Mouse (Mus musculus): ENCODE results near the gene Fam20a. TPM values are rescaled to one million over a fixed set of nuclear protein-coding genes. Genes with fewer than 3 reads are reported as not detected.

Fam20a gene
- polyA plus RNA-seq, 1 experiment = not detected

DNA sequence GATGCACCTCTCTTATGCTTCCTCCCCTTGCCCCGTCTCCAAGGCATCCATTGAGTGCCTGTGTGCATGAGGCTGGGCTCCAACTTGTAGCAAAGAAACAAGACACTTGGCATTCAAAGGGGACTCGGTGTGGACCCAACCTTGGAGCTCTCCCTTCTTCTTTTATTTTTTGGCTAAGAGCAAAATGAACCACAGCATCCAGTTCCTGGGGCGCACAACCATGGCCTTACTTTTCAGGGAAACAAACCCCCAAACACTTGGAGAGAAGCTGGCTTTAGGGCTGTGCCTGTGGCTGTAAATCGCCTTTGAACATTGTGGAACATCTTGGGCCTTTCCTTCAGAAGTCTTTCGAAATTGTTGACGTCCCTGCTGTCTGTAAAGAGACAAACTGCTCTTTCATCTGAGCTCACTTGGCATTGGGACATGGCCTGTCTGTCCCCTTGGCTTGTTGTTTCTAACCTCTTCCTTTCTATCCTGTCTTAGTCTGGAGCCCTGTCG lies 32.1 kb upstream of the Fam20a start:
- Histone ChIP-seq H3K4me3 (ENCODE audit: low read depth, low read length) (no peak overlapping the region), H3K9me3 (replicated peaks; ENCODE audit: control insufficient read depth, insufficient read depth, low read length, poor library complexity, severe bottlenecking) (no peaks in the 10 kb centered on the region; the same call in 1 of the 2 replicates), H3K27ac (ENCODE audit: insufficient read depth, low read length) (no peak overlapping the region), H3K4me1 (ENCODE audit: control insufficient read depth, insufficient read depth, low read length) (no peaks in the 10 kb centered on the region), H3K36me3 (ENCODE audit: control insufficient read depth, insufficient read depth, low read length, poor library complexity, severe bottlenecking) (no peaks in the 10 kb centered on the region), H3K9ac (ENCODE audit: low read depth, poor library complexity, severe bottlenecking) (no peak overlapping the region), H3K27me3 (ENCODE audit: control insufficient read depth, insufficient read depth, low read length, poor library complexity, severe bottlenecking) (no peaks in the 10 kb centered on the region)
- TF ChIP-seq EP300 (IDR thresholded peaks at IDR 0.05; ENCODE audit: insufficient read depth, low read depth, low read length) (no peak), POLR2A (IDR thresholded peaks at IDR 0.05; ENCODE audit: insufficient read depth, low read length) (no peak), CTCF (IDR thresholded peaks at IDR 0.05; ENCODE audit: low read depth, low read length) (no peak)

DNA sequence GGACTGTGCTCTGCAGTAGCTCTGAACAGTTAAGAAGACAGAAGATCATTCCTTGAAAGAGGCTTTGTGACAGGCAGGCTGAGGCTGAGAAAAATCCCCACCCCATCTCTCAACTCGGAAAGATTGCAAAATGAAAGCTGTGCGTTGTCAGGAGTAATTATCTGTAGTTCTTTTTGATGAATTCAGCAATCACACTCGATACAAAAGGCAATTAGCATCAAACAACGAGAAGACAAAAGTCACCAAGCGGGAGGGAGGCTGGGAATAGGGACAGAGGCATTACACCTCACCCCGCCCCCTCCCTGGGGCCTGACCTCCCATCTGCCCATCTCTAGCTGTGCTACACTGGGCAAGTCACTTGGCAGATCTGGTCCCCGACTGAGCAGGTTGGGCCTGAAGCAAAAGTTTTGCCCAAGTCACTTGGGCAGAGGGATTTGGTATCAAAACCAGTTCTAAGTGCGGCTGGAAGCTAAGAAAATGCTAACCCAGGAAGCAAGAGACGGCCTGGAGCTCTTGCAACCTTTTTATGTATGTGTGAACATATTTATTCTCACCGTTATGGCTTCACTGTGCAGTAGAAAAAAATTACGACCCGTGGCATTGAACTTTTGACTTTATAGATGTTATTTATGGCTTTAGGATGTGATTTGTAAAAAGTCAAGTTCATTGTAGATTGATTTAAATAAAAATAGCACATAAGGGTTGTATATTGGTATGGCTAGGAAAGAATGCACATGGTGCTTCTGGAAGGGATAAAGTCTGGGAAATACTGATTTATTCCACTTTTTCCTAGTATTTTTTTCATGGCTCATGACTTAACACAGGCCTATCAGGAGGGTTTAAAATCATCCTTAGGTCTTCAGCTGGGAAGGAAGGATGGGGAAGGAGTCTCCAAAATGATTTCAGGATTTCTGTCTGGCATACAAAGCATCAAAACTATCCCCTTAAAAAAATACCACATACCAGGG lies 29.8 kb upstream of the Fam20a start:
- Histone ChIP-seq H3K27ac (ENCODE audit: insufficient read depth, low read length) (no peak overlapping the region), H3K4me3 (ENCODE audit: low read depth, low read length) (no peak overlapping the region), H3K27me3 (ENCODE audit: control insufficient read depth, insufficient read depth, low read length, poor library complexity, severe bottlenecking) (no peaks in the 10 kb centered on the region), H3K9ac (ENCODE audit: low read depth, poor library complexity, severe bottlenecking) (no peak overlapping the region), H3K4me1 (ENCODE audit: control insufficient read depth, insufficient read depth, low read length) (no peaks in the 10 kb centered on the region), H3K9me3 (replicated peaks; ENCODE audit: control insufficient read depth, insufficient read depth, low read length, poor library complexity, severe bottlenecking) (no peaks in the 10 kb centered on the region), H3K36me3 (ENCODE audit: control insufficient read depth, insufficient read depth, low read length, poor library complexity, severe bottlenecking) (no peaks in the 10 kb centered on the region)
- no peak for TF ChIP-seq EP300 (IDR thresholded peaks at IDR 0.05; ENCODE audit: insufficient read depth, low read depth, low read length)
- TF ChIP-seq CTCF (IDR thresholded peaks at IDR 0.05; ENCODE audit: low read depth, low read length) = no peak
- no peak for TF ChIP-seq POLR2A (IDR thresholded peaks at IDR 0.05; ENCODE audit: insufficient read depth, low read length)

DNA sequence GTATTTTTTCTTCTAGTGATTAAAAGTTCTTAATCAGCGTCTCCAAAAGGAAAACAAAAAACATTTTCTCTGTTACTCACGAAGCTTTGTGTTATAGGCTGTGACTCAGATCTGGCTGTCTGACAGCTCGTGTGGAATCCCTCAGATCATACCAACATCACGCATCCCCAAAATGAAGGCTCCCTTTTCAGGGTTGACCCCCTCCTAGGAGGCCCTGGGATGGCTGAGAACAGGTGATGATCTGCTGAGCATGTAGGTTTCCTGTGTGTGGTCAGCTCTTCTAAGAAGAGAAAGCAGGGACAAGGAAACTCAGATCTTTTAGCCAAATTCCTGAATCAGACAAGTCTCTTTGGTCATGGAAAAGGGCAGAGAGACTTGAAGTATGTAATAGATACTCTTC lies 23.1 kb upstream of the Fam20a start:
- Histone ChIP-seq H3K9me3 (replicated peaks; ENCODE audit: control insufficient read depth, insufficient read depth, low read length, poor library complexity, severe bottlenecking) (no peaks in the 10 kb centered on the region), H3K27me3 (ENCODE audit: control insufficient read depth, insufficient read depth, low read length, poor library complexity, severe bottlenecking) (no peaks in the 10 kb centered on the region), H3K4me3 (ENCODE audit: low read depth, low read length) (no peak overlapping the region), H3K9ac (ENCODE audit: low read depth, poor library complexity, severe bottlenecking) (no peak overlapping the region), H3K36me3 (ENCODE audit: control insufficient read depth, insufficient read depth, low read length, poor library complexity, severe bottlenecking) (no peaks in the 10 kb centered on the region), H3K4me1 (ENCODE audit: control insufficient read depth, insufficient read depth, low read length) (no peaks in the 10 kb centered on the region), H3K27ac (ENCODE audit: insufficient read depth, low read length) (no peak overlapping the region)
- TF ChIP-seq CTCF (IDR thresholded peaks at IDR 0.05; ENCODE audit: low read depth, low read length) = no peak
- TF ChIP-seq POLR2A (IDR thresholded peaks at IDR 0.05; ENCODE audit: insufficient read depth, low read length) = no peak
- TF ChIP-seq EP300 (IDR thresholded peaks at IDR 0.05; ENCODE audit: insufficient read depth, low read depth, low read length) = no peak

DNA sequence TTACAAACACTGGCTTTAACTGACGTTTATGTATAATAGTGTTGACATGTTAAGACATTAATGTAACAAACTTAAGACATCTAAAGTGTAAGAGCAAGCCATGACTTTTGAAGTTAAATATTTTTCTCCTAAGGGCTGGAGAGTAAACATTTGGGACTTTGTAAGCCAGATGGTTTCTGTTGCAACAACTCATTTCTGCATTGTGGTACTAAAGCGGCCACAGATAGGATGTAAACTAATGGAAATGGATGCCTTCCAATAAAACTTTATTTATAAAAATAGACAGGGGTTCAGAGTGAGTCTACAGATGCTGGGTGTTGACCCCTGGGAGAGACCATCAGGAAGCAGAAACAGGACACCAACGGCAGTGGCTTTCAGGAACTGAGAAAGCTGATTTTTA lies 15.9 kb upstream of the Fam20a start:
- Histone ChIP-seq H3K27ac (ENCODE audit: insufficient read depth, low read length) (no peak overlapping the region), H3K4me3 (ENCODE audit: low read depth, low read length) (no peak overlapping the region), H3K4me1 (ENCODE audit: control insufficient read depth, insufficient read depth, low read length) (no peaks in the 10 kb centered on the region), H3K9me3 (replicated peaks; ENCODE audit: control insufficient read depth, insufficient read depth, low read length, poor library complexity, severe bottlenecking) (peaks cover 5% of the 10 kb centered on the region; the same call in 1 of the 2 replicates), H3K36me3 (ENCODE audit: control insufficient read depth, insufficient read depth, low read length, poor library complexity, severe bottlenecking) (no peaks in the 10 kb centered on the region), H3K27me3 (ENCODE audit: control insufficient read depth, insufficient read depth, low read length, poor library complexity, severe bottlenecking) (no peaks in the 10 kb centered on the region), H3K9ac (ENCODE audit: low read depth, poor library complexity, severe bottlenecking) (no peak overlapping the region)
- TF ChIP-seq EP300 (IDR thresholded peaks at IDR 0.05; ENCODE audit: insufficient read depth, low read depth, low read length) (no peak), CTCF (IDR thresholded peaks at IDR 0.05; ENCODE audit: low read depth, low read length) (no peak), POLR2A (IDR thresholded peaks at IDR 0.05; ENCODE audit: insufficient read depth, low read length) (no peak)

DNA sequence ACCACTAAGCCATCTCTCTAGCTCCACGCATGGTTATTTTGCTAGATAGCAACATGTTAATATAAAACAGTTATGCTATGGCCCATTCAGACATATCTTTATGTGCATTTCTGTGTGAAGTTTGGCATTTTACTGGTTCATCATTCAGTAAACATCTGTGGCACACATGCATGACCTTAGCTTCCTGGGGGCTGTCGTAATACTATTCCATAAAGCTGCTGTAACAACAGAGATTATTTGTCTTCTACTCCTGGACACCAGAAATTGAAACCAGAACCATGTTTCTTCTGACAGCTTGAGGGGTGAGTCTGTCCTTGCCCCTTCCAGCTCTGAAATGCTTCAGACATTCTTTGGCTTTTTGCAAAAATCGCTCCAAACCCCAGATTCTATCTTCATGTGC lies 14.3 kb upstream of the Fam20a start:
- no peak overlapping the region for H3K4me3 ChIP-seq (ENCODE audit: low read depth, low read length)

DNA sequence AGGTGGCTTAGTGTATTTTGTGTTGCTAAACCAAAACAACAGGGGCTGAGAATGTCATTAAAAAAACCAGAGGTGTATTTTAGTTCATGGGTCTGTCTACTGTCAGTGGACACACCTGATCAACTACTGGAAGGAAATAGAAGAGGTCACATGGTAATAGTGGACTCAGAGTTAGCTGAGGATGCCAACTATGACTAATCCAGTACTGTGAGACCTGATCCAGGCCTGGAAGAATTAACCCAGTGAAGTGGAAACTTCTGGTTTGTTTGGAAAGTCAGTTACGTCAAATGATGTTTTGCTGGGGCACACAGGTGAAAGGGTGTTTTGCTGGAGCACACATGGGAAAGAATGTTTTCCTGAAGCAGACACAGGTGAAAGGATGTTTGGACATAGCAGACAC lies 12.3 kb upstream of the Fam20a start:
- Histone ChIP-seq H3K4me1 (ENCODE audit: control insufficient read depth, insufficient read depth, low read length) (no peaks in the 10 kb centered on the region), H3K36me3 (ENCODE audit: control insufficient read depth, insufficient read depth, low read length, poor library complexity, severe bottlenecking) (no peaks in the 10 kb centered on the region), H3K9me3 (replicated peaks; ENCODE audit: control insufficient read depth, insufficient read depth, low read length, poor library complexity, severe bottlenecking) (peaks cover 5% of the 10 kb centered on the region; the same call in 1 of the 2 replicates), H3K4me3 (ENCODE audit: low read depth, low read length) (no peak overlapping the region), H3K27me3 (ENCODE audit: control insufficient read depth, insufficient read depth, low read length, poor library complexity, severe bottlenecking) (no peaks in the 10 kb centered on the region), H3K27ac (ENCODE audit: insufficient read depth, low read length) (no peak overlapping the region), H3K9ac (ENCODE audit: low read depth, poor library complexity, severe bottlenecking) (no peak overlapping the region)
- TF ChIP-seq POLR2A (IDR thresholded peaks at IDR 0.05; ENCODE audit: insufficient read depth, low read length) (no peak), CTCF (IDR thresholded peaks at IDR 0.05; ENCODE audit: low read depth, low read length) (no peak), EP300 (IDR thresholded peaks at IDR 0.05; ENCODE audit: insufficient read depth, low read depth, low read length) (no peak)

More for the DNA sequence above, 14.3 kb upstream of the Fam20a start:
- no peaks in the 10 kb centered on the region for H3K27me3 ChIP-seq (ENCODE audit: control insufficient read depth, insufficient read depth, low read length, poor library complexity, severe bottlenecking)
- TF ChIP-seq CTCF (IDR thresholded peaks at IDR 0.05; ENCODE audit: low read depth, low read length) = no peak
- TF ChIP-seq POLR2A (IDR thresholded peaks at IDR 0.05; ENCODE audit: insufficient read depth, low read length) = no peak
- TF ChIP-seq EP300 (IDR thresholded peaks at IDR 0.05; ENCODE audit: insufficient read depth, low read depth, low read length) = no peak
- peaks cover 5% of the 10 kb centered on the region; the same call in 1 of the 2 replicates for H3K9me3 ChIP-seq (replicated peaks; ENCODE audit: control insufficient read depth, insufficient read depth, low read length, poor library complexity, severe bottlenecking)
- H3K36me3 ChIP-seq (ENCODE audit: control insufficient read depth, insufficient read depth, low read length, poor library complexity, severe bottlenecking) = no peaks in the 10 kb centered on the region
- H3K4me1 ChIP-seq (ENCODE audit: control insufficient read depth, insufficient read depth, low read length) = no peaks in the 10 kb centered on the region
- no peak overlapping the region for H3K27ac ChIP-seq (ENCODE audit: insufficient read depth, low read length)
- no peak overlapping the region for H3K9ac ChIP-seq (ENCODE audit: low read depth, poor library complexity, severe bottlenecking)

Measured in ES-Bruce4 (cell line).